Mouse (Mus musculus): Measurements from ENCODE around the gene Topbp1. TPM values are rescaled to one million over a fixed set of nuclear protein-coding genes. Genes with fewer than 3 reads are reported as not detected.
A peak's percentile ranks its signal among the peaks of the same experiment; 100 is the strongest.
"Not testable (repeated sequence)": the region's sequence is repeated elsewhere in the genome, so short reads cannot be mapped to it uniquely, and the experiment has no call there.

Gene Topbp1
- polyA plus RNA-seq, 1 experiment from 2014 or later: 20.6 TPM

DNA sequence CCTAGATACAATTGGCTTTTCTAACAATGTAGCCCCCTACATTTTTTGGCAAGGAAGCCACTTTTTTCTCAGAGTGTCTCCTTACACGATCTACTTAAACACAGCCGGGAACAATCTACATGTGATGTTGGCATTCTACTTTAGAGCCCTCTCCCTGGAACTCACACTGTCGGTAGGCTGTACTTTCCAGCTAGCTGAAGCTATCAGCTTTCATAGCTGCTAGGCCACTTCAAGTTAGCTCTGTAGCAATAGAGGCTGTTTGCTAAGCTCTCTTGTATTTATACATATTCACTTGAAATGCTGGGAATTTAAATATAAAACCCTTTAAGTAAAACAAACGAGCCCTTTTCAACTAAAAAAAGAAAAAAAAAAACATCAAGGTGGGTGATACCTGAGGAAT, 2.8 kb upstream of the Topbp1 start:
- H3K9ac ChIP-seq: no peak overlapping the region
- no peaks in the 10 kb centered on the region for H3K9me3 ChIP-seq
- peaks cover 26% of the 10 kb centered on the region for H3K4me1 ChIP-seq (replicated peaks)
- no peaks in the 10 kb centered on the region for H3K36me3 ChIP-seq
- no peak overlapping the region for H3K4me3 ChIP-seq
- H3K4me2 ChIP-seq: no peak overlapping the region
- ATAC-seq (ENCODE audit: low read depth): no peak
- H3K27me3 ChIP-seq: no peaks in the 10 kb centered on the region
- WGBS: 81% methylated on average over 4 of the region's 4 CpGs
- H3K27ac ChIP-seq (replicated peaks): no peak overlapping the region

GRCm38 (mm10) chr9:103302666-103303065, 2.3 kb upstream of the Topbp1 start:
- no peak overlapping the region for H3K27ac ChIP-seq (replicated peaks)
- ATAC-seq (ENCODE audit: low read depth): no peak
- no peak overlapping the region for H3K4me3 ChIP-seq
- no peak overlapping the region for H3K4me2 ChIP-seq
- peaks cover 30% of the 10 kb centered on the region for H3K4me1 ChIP-seq (replicated peaks)
- no peak overlapping the region for H3K9ac ChIP-seq
- H3K27me3 ChIP-seq: no peaks in the 10 kb centered on the region
- no peaks in the 10 kb centered on the region for H3K9me3 ChIP-seq
- no peaks in the 10 kb centered on the region for H3K36me3 ChIP-seq
- WGBS: 54% methylated on average over 3 of the region's 3 CpGs

DNA sequence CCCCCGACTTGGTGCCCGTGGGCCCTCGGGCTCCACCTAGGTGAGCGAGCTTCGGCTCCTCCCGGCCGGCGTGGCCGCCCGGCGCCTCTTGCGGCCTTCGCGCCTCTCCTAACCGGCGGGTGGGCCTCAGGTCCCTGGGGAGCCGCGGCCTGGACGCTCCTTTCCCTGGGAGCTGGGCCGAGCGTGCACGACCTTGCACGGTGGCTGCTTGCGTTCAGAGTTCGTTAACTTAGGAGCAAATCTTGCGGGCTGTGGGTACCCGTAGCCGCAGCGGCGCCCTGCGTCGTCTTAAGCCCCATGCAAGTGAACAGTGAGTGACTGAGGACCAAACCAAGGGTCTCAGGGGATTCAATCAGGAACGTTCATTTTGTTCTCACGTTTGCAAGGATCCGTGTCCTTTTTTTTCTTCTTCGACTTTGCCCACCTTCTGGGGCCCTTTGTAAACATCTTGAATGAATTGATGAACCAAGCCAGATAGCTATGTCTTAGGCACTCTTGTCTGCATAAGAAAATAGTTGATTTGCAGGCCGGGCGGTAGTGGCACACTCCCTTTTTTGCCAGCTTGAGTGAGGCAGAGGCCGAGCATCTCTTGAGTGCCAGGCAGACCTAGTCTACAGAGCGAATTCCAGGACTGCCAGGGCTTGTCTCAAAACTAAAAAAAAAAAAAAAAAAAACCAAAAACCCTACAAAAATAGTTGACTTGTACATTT, 472 bp downstream of the Topbp1 start:
- H3K4me1 ChIP-seq (replicated peaks): peaks cover 30% of the 10 kb centered on the region
- peak overlapping the region; percentile 96 for H3K4me3 ChIP-seq
- ATAC-seq (ENCODE audit: low read depth): peak; percentile 70
- peak overlapping the region; percentile 88 for H3K9ac ChIP-seq
- WGBS: under 1% methylated on average over 40 of the region's 40 CpGs
- H3K36me3 ChIP-seq: peaks cover 19% of the 10 kb centered on the region
- no peaks in the 10 kb centered on the region for H3K9me3 ChIP-seq
- H3K27me3 ChIP-seq: no peaks in the 10 kb centered on the region
- H3K4me2 ChIP-seq: peak overlapping the region; percentile 94
- H3K27ac ChIP-seq (replicated peaks): peak overlapping the region; percentile 67

GRCm38 (mm10) chr9:103309832-103310231, 4.8 kb downstream of the Topbp1 start:
- H3K36me3 ChIP-seq: peaks cover 52% of the 10 kb centered on the region
- no peak overlapping the region for H3K4me2 ChIP-seq
- no peak overlapping the region for H3K9ac ChIP-seq
- WGBS: 92% methylated on average over 6 of the region's 6 CpGs
- no peak overlapping the region for H3K4me3 ChIP-seq
- ATAC-seq (ENCODE audit: low read depth): no peak
- H3K27me3 ChIP-seq: no peaks in the 10 kb centered on the region
- peaks cover 22% of the 10 kb centered on the region for H3K4me1 ChIP-seq (replicated peaks)
- no peak overlapping the region for H3K27ac ChIP-seq (replicated peaks)
- H3K9me3 ChIP-seq: no peaks in the 10 kb centered on the region

DNA sequence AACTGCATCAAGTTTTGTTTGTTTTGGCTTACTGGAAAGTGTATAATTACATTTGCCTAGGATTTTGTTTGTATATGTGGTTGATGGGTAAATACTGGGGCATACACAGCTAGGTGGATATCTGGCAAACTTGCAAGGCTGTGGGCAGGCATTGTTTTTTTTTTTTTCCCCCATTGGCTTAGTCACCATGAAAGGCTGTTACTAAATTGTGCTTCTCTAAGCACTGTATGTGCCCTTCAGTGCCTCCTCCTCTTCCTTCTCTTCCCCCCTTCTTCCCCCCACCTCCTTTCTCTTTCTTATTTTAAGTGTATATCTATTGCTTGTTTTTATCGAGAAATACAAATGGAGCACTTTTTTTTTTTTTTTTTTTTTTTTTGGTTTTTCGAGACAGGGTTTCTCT, 19.7 kb downstream of the Topbp1 start:
- Histone ChIP-seq H3K36me3 (peaks cover 78% of the 10 kb centered on the region), H3K27ac (replicated peaks) (no peak overlapping the region), H3K4me2 (no peak overlapping the region), H3K4me3 (no peak overlapping the region), H3K27me3 (no peaks in the 10 kb centered on the region), H3K9me3 (no peaks in the 10 kb centered on the region), H3K4me1 (replicated peaks) (peaks cover 9% of the 10 kb centered on the region), H3K9ac (no peak overlapping the region)
- ATAC-seq (ENCODE audit: low read depth): no peak
- 91% methylated on average over 1 of the region's 2 CpGs for WGBS

- ATAC-seq (ENCODE audit: low read depth): no peak
These were observed 21.4 kb downstream of the Topbp1 start for GRCm38 (mm10) chr9:103326449-103326848.

DNA sequence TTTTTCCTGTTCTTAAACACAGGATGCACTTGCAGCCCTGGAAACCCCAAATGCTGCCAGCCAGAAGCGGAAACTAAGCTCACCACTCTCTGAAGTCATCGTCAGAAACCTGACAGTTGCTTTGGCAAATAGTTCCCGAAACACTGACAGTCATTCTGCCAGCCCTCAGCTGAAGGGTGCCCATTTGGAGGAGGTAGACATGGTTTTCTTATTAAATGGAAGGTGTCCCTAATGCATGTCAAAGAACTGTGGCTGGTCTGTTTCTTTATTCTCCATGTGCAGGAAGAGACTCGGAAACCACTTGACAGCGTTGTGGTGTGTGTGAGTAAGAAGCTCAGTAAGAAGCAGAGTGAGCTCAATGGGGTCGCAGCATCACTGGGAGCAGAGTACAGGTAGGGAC, 27.6 kb downstream of the Topbp1 start:
- Histone ChIP-seq H3K27ac (replicated peaks) (no peak overlapping the region), H3K4me1 (replicated peaks) (no peaks in the 10 kb centered on the region), H3K27me3 (no peaks in the 10 kb centered on the region), H3K36me3 (peaks cover 75% of the 10 kb centered on the region), H3K4me3 (no peak overlapping the region), H3K9ac (no peak overlapping the region), H3K4me2 (no peak overlapping the region), H3K9me3 (no peaks in the 10 kb centered on the region)
- 93% methylated on average over 6 of the region's 6 CpGs for WGBS
- ATAC-seq (ENCODE audit: low read depth): no peak

More at GRCm38 (mm10) chr9:103326449-103326848, 21.4 kb downstream of the Topbp1 start:
- WGBS: 47% methylated on average over 9 of the region's 9 CpGs
- H3K9ac ChIP-seq: no peak overlapping the region
- H3K4me1 ChIP-seq (replicated peaks): peaks cover 9% of the 10 kb centered on the region
- peaks cover 71% of the 10 kb centered on the region for H3K36me3 ChIP-seq
- H3K4me3 ChIP-seq: no peak overlapping the region
- peak overlapping the region; percentile 25; the same call in 1 of the 2 replicates for H3K27ac ChIP-seq (replicated peaks)
- H3K27me3 ChIP-seq: no peaks in the 10 kb centered on the region
- H3K4me2 ChIP-seq: no peak overlapping the region
- H3K9me3 ChIP-seq: no peaks in the 10 kb centered on the region

DNA sequence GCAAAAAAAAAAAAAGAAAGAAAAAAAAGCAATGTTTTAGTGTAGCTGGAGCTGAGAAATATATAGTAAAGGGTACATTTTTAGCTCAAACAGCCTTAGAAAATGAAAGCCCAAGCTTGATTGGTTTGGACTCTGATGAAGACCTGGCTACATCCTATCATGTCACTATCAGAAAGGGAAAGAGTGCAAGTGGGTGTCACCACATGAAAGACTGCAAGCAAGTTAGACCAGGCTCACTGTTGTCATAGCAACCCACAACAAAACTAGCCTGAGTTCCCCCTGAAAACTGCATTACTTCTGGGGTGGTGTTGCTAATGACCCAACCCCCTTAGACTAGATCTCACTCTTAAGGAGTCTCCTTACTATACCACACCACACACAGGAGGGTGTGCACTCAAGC, 31.9 kb downstream of the Topbp1 start:
- Histone ChIP-seq H3K27ac (replicated peaks) (no peak overlapping the region), H3K36me3 (peaks cover 79% of the 10 kb centered on the region), H3K4me3 (no peak overlapping the region), H3K9ac (no peak overlapping the region), H3K4me2 (no peak overlapping the region), H3K4me1 (replicated peaks) (no peaks in the 10 kb centered on the region; the same call in 1 of the 2 replicates), H3K9me3 (no peaks in the 10 kb centered on the region), H3K27me3 (no peaks in the 10 kb centered on the region)
- ATAC-seq (ENCODE audit: low read depth): no peak

GRCm38 (mm10) chr9:103347045-103347444, 42.0 kb downstream of the Topbp1 start:
- Histone ChIP-seq H3K4me2 (no peak overlapping the region), H3K4me1 (replicated peaks) (no peaks in the 10 kb centered on the region), H3K9ac (no peak overlapping the region), H3K4me3 (no peak overlapping the region), H3K27ac (replicated peaks) (no peak overlapping the region), H3K27me3 (no peaks in the 10 kb centered on the region), H3K9me3 (no peaks in the 10 kb centered on the region), H3K36me3 (peaks cover 65% of the 10 kb centered on the region)
- ATAC-seq (ENCODE audit: low read depth): no peak
- 88% methylated on average over 4 of the region's 4 CpGs for WGBS

DNA sequence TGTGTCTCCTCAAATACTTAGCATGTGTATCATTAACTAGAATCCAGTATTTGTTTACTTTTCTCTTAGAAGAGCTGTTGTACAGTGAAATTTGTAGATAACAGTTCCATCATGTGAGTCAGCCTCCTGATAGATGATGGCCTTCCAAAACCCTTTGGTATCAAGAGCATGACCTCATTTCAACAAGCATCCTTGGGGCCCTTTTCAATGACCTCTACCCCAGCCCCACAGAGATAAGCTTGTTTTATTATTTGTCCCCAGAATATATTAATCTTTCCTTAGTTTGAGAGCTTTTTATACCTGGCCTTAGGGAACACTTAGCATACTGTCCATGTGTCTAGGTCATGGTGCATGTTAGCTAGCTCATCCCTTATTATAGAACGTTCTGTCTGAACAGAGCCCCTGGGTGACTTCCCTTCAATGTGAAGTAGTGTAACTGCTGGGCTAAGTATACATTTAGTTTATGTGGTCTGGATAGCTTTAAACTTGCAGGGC, 43.0 kb downstream of the Topbp1 start:
- Histone ChIP-seq H3K36me3 (peaks cover 64% of the 10 kb centered on the region), H3K4me1 (replicated peaks) (no peaks in the 10 kb centered on the region), H3K9ac (no peak overlapping the region), H3K27me3 (no peaks in the 10 kb centered on the region), H3K27ac (replicated peaks) (no peak overlapping the region), H3K9me3 (no peaks in the 10 kb centered on the region), H3K4me2 (no peak overlapping the region), H3K4me3 (no peak overlapping the region)
- no peak for ATAC-seq (ENCODE audit: low read depth)
- WGBS: 83% methylated on average over 1 of the region's 1 CpGs

DNA sequence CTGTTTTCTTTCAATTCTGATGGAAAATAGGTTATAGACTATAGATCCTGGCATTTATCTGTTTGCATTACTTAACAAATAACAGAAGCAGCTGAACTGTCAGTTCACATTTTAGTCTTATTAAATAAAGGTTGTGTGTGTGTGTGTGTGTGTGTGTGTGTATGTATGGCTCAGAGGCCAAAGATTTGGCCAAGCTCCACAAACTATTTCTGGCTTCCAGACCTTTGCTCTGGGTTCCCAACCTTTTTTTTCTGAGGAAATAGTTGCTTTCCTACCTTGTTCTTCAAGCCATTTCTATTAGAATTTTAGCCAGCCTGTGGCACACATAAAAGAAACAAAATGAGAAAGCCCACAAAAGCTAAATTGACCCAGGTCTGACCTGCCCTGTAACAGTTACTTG, 43.8 kb downstream of the Topbp1 start:
- H3K9ac ChIP-seq: no peak overlapping the region
- no peaks in the 10 kb centered on the region for H3K4me1 ChIP-seq (replicated peaks)
- peaks cover 58% of the 10 kb centered on the region for H3K36me3 ChIP-seq
- no peak for ATAC-seq (ENCODE audit: low read depth)
- no peaks in the 10 kb centered on the region for H3K27me3 ChIP-seq
- no peaks in the 10 kb centered on the region for H3K9me3 ChIP-seq
- no peak overlapping the region for H3K4me3 ChIP-seq
- no peak overlapping the region for H3K27ac ChIP-seq (replicated peaks)
- H3K4me2 ChIP-seq: no peak overlapping the region

DNA sequence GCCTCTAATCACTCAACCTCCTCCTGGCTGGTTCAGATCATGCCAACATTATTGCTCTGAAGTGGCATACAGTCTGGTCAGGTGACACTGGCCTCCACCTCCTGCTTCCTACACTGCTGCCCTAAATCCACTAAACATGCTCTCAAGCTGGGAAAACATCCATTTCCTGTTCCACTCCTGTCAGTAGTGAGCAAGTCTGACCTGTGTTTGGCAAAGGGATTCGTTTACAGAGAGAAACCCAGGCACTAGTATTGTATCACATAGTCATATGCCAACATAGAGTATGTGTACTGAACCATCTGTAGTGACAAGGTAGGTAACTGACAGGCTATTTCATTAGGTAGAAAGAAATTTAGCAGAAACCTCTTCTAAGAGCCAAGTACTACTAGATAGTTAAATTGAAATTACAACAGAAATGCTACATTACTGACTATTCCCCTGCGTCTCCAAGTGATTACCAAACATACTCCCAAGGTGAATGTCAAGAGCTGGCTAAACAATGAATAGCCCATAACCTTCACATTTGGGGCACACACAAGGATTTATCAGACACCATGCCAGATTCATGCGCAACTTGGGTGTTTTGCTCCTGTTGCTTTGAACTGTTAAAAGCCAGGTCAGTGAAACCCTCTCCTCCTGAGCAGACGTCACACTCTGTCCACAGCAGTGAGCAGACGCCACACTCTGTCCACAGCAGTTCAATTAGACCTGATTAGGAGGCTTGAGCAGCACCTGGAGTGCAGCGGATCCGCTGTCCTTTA, 48.7 kb downstream of the Topbp1 start:
- H3K9me3 ChIP-seq; H3K27me3 ChIP-seq; H3K9ac ChIP-seq; H3K27ac ChIP-seq (replicated peaks); H3K4me1 ChIP-seq (replicated peaks); H3K4me2 ChIP-seq; ATAC-seq (ENCODE audit: low read depth); H3K4me3 ChIP-seq: not testable (repeated sequence)
- H3K36me3 ChIP-seq: peaks cover 49% of the 10 kb centered on the region
- 88% methylated on average over 7 of the region's 7 CpGs for WGBS

All from neural tube, embryonic 13.5 days (tissue).